Mouse (Mus musculus): ENCODE data around the gene Nrp2. TPM values are rescaled to one million over a fixed set of nuclear protein-coding genes. Genes with fewer than 3 reads are reported as not detected.

Nrp2 gene
- total and polyA plus RNA-seq, 3 experiments = not detected

- Histone ChIP-seq H3K27ac (ENCODE audit: control insufficient read depth, low read depth, low read length) (no peak overlapping the region), H3K79me2 (ENCODE audit: control insufficient read depth, insufficient read depth, low read length, poor library complexity) (no peaks in the 10 kb centered on the region)
- TF ChIP-seq HCFC1 (IDR thresholded peaks at IDR 0.05; ENCODE audit: low read depth, low read length) (no peak), ZNF384 (IDR thresholded peaks at IDR 0.05; ENCODE audit: low read depth, low read length) (no peak), SMC3 (IDR thresholded peaks at IDR 0.05; ENCODE audit: low read depth, low read length) (no peak), POLR2A (IDR thresholded peaks at IDR 0.05; ENCODE audit: control insufficient read depth in 1 of 2, insufficient read depth in 1 of 2, low read depth in 1 of 2, low read length in 2 of 2, poor library complexity in 1 of 2) (no peak), MAFK (IDR thresholded peaks at IDR 0.05; ENCODE audit: borderline replicate concordance, low read depth, low read length) (no peak), ELF1 (IDR thresholded peaks at IDR 0.05; ENCODE audit: low read depth, low read length) (no peak), POLR2AphosphoS2 (IDR thresholded peaks at IDR 0.05; ENCODE audit: low read length) (no peak), ETS1 (IDR thresholded peaks at IDR 0.05; ENCODE audit: low read depth, low read length) (no peak), CTCF (IDR thresholded peaks at IDR 0.05 in 2 of 3, conservative IDR thresholded peaks at IDR 0.05 in 1 of 3; ENCODE audit: control insufficient read depth in 1 of 3, insufficient read depth in 1 of 3, low read depth in 2 of 3, low read length in 3 of 3, poor library complexity in 1 of 3, severe bottlenecking in 1 of 3) (no peak), MYB (IDR thresholded peaks at IDR 0.05; ENCODE audit: low read depth, low read length) (no peak), KAT2A (conservative IDR thresholded peaks at IDR 0.05; ENCODE audit: low read depth, low read length) (no peak), MYC (IDR thresholded peaks at IDR 0.05; ENCODE audit: low read depth, low read length) (no peak), GABPA (IDR thresholded peaks at IDR 0.05; ENCODE audit: low read depth, low read length) (no peak), ZKSCAN1 (IDR thresholded peaks at IDR 0.05; ENCODE audit: low read depth, low read length) (no peak), EP300 (IDR thresholded peaks at IDR 0.05; ENCODE audit: low read depth in 1 of 2, low read length in 2 of 2) (no peak), CHD1 (IDR thresholded peaks at IDR 0.05; ENCODE audit: low read depth, low read length) (no peak), TCF12 (IDR thresholded peaks at IDR 0.05; ENCODE audit: low read depth, low read length) (no peak)
These were observed 77.1 kb downstream of the Nrp2 start for GRCm38 (mm10) chr1:62780068-62780761.

GRCm38 (mm10) chr1:62782155-62782554, 79.1 kb downstream of the Nrp2 start:
- no peaks in the 10 kb centered on the region for H3K9me3 ChIP-seq (replicated peaks; ENCODE audit: insufficient read depth, low read length)
- TF ChIP-seq ZC3H11A (IDR thresholded peaks at IDR 0.05; ENCODE audit: low read depth, low read length) (no peak), GATA1 (IDR thresholded peaks at IDR 0.05; ENCODE audit: low read depth, low read length) (no peak), JUND (IDR thresholded peaks at IDR 0.05; ENCODE audit: low read depth, low read length) (no peak), GABPA (IDR thresholded peaks at IDR 0.05; ENCODE audit: low read depth, low read length) (no peak), HCFC1 (IDR thresholded peaks at IDR 0.05; ENCODE audit: low read depth, low read length) (no peak)
- H3K36me3 ChIP-seq (ENCODE audit: control insufficient read depth in 1 of 2, insufficient read depth in 2 of 2, low read length in 2 of 2) = no peaks in the 10 kb centered on the region
- no peaks in the 10 kb centered on the region for H3K79me2 ChIP-seq (ENCODE audit: control insufficient read depth, insufficient read depth, low read length, poor library complexity)
- no peak overlapping the region for H3K9ac ChIP-seq (ENCODE audit: control insufficient read depth, low read depth, low read length, poor library complexity, severe bottlenecking)
- H3K27me3 ChIP-seq (ENCODE audit: control insufficient read depth in 1 of 2, insufficient read depth in 2 of 2, low read length in 2 of 2) = no peaks in the 10 kb centered on the region
- DNase-seq (ENCODE audit: low read depth, low spot score) = no peak
- H3K27ac ChIP-seq (ENCODE audit: control insufficient read depth, low read depth, low read length) = no peak overlapping the region
- H3K4me1 ChIP-seq (ENCODE audit: control insufficient read depth in 1 of 2, insufficient read depth in 2 of 2, low read length in 2 of 2) = no peaks in the 10 kb centered on the region
- H3K4me3 ChIP-seq (ENCODE audit: control insufficient read depth in 1 of 2, insufficient read depth in 1 of 2, low read depth in 2 of 2, low read length in 2 of 2) = no peak overlapping the region

More at GRCm38 (mm10) chr1:62780068-62780761, 77.1 kb downstream of the Nrp2 start:
- Histone ChIP-seq H3K9me3 (replicated peaks; ENCODE audit: insufficient read depth, low read length) (no peaks in the 10 kb centered on the region), H3K4me1 (ENCODE audit: control insufficient read depth in 1 of 2, insufficient read depth in 2 of 2, low read length in 2 of 2) (no peaks in the 10 kb centered on the region), H3K36me3 (ENCODE audit: control insufficient read depth in 1 of 2, insufficient read depth in 2 of 2, low read length in 2 of 2) (no peaks in the 10 kb centered on the region), H3K27me3 (ENCODE audit: control insufficient read depth in 1 of 2, insufficient read depth in 2 of 2, low read length in 2 of 2) (no peaks in the 10 kb centered on the region), H3K4me3 (ENCODE audit: control insufficient read depth in 1 of 2, insufficient read depth in 1 of 2, low read depth in 2 of 2, low read length in 2 of 2) (no peak overlapping the region), H3K9ac (ENCODE audit: control insufficient read depth, low read depth, low read length, poor library complexity, severe bottlenecking) (no peak overlapping the region)
- DNase-seq (ENCODE audit: low read depth, low spot score) = no peak
